Mouse (Mus musculus) mouse embryonic stem cell (cell line): ENCODE data around the gene Zfp322a.
"Not testable (repeated sequence)": the region's sequence is repeated elsewhere in the genome, so short reads cannot be mapped to it uniquely, and the experiment has no call there.

ENCODE experiments used
- in situ Hi-C, 2 experiments: fragments of 300-500 bp; cut with MboI; formaldehyde crosslinking; loops; 1 replicate in 1 of 2; 3 replicates in 1 of 2; pipeline ENCODE4 v1.14.3; 2019 to 2020; ENCODE audit warnings: low sequenced_read_pairs in 2 of 2, low pct_unique_long_range_greater_than_20kb in 1 of 2, mixed read lengths in 1 of 2; ENCODE audit not compliant: unreplicated experiment in 1 of 2

Gene Zfp322a

DNA sequence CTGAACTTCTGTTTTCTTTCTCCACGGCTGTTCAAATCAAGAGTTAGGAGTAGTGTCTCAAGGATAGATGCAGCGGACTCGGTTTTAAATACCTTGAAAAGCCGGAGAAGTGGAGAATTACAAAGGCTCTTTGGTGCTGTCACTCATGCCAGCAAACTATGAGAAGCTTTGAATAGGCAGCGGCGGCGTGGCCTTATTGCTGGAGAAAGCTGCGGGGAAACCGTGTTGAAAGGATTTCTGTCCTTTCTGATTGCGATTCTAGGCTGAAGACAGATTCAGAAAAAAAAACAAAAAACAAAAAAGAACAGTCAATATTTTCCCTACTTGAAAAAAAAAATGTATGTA lies 385 bp upstream of the Zfp322a start:
- in situ Hi-C loops = no loop called here

DNA sequence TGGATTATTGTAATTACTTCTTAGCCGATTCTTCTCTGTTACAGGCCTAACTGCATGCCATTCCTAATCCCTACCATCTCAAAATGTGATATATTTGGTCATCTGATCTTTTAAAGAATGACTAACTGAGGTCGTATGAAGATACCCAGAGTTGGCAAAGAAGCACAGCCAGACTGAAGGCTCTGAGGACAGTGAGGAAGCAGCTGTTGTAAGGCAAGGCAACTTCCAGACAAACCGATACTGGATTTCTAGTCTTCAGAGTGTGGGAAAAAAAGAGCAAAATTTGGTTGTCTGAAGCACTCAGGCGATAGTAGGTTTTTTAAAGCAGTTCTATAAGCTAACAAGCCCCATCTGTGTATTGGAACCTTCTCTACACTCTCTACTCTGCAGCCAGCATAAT lies 7.5 kb downstream of the Zfp322a start:
- in situ Hi-C loops = no loop called here

DNA sequence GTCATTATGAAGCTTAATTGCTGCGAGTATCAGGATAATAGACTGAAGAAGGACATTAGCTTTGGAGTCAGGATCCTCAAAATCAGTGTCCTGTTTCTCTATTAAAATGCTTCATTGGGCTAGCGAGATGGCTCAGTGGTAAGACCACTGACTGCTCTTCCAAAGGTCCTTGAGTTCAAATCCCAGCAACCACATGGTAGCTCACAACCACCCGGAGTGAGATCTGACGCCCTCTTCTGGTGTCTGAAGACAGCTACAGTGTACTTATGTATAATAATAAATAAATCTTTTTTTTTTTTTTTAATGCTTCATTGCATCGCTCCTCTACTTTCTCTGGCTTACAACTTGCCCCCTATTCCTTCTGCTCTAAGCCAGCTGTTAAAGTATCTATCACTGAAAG lies 14.5 kb downstream of the Zfp322a start:
- in situ Hi-C loops = not testable (repeated sequence)

DNA sequence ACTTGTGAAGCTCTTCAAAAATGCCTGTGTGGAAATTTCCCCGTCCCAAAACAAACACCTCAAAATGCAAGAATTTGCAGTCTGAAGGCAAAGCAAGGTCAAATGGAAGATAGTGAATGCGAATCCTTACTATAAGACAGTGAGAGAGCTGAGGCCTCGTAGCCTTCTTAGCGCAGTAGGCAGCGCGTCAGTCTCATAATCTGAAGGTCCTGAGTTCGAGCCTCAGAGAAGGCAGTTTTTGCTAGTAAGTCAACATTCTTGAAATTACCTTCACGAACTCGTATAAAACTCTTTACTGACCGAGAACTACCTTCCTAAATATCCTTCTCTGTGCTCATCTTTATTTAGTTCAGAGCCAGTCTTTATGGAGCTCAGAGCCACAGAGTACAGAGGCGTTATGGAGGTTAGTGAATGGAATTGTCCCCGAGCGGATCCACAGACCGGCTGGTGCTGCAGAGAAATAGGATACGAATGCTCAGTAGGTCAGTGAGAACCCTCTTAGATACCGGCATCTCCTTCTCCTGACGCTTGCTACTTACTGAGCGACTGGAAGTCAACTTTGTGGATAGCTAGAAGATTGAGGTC lies 51.6 kb downstream of the Zfp322a start:
- in situ Hi-C loops = loop anchor here (25.0 kb wide), 2 partner anchors 295 to 1380 kb away; partner anchors contain the start of genes Hist1h1e (in 1 of the 2), Hist1h2be (in 1 of the 2) and Zfp184 (in 1 of the 2)

DNA sequence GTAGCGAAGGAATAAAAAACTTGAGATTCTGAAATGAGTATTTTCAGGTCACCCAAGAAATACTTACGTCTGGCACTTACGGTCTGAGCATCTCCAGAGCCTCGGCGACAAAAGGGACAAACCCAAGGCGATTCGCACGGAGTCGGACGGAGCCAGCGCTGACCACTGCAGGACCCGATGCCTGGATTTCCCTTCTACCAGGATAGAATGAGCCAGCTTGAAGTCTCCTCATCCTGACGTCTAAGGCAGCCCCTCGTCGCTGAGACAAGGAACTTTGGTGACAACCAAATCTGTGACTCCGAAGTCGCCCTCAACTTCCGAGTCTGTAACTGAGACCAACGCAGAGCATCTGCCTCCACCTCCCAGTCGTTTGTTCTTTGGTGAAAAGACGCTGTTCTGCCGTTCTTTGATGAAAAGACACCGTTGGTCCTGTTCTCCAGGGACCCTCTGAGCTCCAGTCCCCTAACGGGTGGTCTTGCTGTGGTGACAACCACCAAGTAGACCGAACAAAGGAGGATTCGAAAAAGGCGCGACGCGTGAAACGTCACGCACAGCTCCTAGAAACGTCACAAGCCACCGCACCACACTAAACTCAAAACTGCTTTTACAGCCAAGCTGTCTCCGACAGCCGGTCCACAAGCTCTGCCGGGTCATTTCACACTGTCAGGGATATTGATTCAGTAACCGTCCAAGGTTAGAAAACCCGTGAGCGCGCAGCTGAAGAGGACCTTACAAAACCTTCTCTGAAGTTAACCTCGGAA lies 55.9 kb downstream of the Zfp322a start:
- in situ Hi-C loops = loop anchor here (25.0 kb wide), 2 partner anchors 299 to 1376 kb away; partner anchors contain the start of genes Hist1h1e (in 1 of the 2), Hist1h2be (in 1 of the 2) and Zfp184 (in 1 of the 2)

DNA sequence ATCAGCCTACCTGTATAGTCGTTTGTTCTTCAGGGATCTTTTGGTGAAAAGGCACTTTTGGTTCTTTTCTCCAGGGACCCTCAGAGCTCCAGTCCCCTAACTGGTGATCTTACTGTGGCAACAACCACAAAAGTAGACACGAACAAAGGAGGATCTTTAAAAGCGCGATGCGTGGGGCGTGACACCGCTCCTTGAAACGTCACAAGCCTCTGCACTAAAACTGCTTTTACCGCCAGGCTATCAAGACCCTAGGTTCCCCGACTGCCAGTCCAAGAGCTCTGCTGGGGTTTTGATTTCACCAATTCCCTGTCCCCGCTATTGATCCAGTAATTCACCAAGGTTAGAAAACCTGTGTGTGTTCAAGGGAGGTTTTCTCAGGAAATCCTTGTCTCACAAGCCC lies 59.0 kb downstream of the Zfp322a start:
- in situ Hi-C loops = loop anchor here (25.0 kb wide), 2 partner anchors 302 to 1373 kb away; partner anchors contain the start of genes Hist1h1e (in 1 of the 2), Hist1h2be (in 1 of the 2) and Zfp184 (in 1 of the 2)

DNA sequence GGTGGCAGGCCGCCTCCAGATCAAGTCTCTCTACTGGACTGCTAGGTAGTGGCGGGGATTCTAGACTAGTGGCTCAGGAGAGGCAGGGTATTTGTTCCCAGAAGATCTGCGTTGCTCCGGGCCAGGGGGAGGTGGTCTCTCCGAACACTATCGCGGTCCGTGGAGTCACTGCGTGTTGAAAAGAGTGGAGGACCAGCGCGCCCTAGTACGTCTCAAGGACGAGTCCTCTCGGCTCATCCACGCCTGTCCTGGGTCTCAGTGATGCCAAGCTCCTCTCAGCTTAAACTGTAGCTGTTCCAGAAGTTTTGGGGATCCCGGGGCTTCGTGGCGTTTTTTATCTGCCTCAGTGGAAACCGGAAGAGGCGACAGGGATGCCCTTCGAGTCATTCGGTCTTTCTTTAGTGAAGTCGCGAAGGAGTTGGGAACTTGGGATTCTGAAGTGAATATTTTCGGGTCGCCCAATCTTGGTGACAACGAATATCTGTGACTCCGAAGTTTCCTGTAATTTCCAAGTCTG lies 59.5 kb downstream of the Zfp322a start:
- in situ Hi-C loops = loop anchor here (10.0 to 25.0 kb wide), 3 partner anchors 205 to 1372 kb away; partner anchors contain the start of genes Hist1h1e (in 1 of the 2), Hist1h2be (in 1 of the 2) and Zfp184 (in 1 of the 2)

DNA sequence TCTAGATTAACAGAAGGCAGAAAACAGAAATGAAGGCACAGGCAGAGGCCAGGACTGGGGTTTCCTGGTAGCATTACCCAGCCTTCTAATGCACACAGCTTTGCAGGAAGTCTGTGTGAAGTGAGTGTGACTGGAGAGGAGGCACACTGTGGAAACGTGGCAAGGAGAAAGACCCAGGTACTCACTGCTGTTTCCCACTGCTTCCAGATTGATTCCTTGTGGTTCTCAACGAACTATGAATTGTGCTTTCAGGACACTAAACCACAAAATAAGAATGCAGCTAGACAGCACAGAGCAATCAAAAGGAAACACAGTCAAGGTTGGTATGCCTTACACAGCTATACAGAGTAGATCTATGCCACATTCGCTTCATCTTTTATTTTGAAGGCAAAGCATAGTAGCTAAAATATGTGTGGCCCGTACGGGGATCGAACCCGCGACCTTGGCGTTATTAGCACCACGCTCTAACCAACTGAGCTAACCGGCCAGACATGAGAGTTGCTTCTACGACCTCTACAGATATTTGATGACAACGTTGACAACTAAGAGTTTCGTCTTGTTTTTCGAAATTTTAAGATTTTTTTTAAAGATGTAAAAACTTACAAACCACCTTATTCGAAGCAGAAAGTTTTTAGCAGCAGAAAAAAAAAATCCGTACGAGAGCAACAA lies 60.2 kb downstream of the Zfp322a start:
- in situ Hi-C loops = loop anchor here (10.0 to 25.0 kb wide), 3 partner anchors 206 to 1371 kb away; partner anchors contain the start of genes Hist1h1e (in 1 of the 2), Hist1h2be (in 1 of the 2) and Zfp184 (in 1 of the 2)

DNA sequence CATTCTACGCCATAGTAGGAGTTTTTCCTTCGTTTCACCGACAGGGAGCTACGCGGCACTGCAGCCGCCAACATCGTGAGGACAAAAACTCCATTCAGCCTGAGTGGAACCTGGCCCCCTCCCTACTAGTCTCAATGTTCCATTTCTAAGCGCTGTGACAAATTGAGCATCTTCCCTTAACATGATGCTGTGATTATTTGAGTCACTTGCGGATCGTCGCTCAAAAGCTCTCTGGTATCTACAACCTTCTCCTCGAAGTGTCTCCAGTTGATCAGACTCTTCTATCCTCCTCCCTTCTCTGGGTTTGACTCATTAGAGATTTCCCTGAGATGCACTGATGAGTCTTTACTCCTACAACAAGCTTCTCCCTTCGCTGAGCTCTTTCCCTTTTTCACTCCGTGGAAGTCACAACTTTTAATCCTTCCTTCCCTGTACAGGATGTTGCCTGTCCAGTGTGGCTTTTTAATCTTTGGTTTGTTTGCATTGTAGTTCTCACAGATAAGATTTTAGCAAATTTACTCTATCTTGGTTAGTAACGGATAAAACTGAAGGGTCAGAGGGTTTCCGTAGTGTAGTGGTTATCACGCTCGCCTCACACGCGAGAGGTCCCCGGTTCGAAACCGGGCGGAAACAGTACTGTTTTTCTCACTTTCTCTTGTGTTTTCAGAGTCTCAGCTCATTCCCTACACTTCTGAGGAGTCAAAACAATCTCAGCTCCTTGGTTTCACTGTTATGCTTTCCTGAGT lies 61.8 kb downstream of the Zfp322a start:
- in situ Hi-C loops = loop anchor here (10.0 to 25.0 kb wide), 3 partner anchors 208 to 1370 kb away; partner anchors contain the start of genes Hist1h1e (in 1 of the 2), Hist1h2be (in 1 of the 2) and Zfp184 (in 1 of the 2)

DNA sequence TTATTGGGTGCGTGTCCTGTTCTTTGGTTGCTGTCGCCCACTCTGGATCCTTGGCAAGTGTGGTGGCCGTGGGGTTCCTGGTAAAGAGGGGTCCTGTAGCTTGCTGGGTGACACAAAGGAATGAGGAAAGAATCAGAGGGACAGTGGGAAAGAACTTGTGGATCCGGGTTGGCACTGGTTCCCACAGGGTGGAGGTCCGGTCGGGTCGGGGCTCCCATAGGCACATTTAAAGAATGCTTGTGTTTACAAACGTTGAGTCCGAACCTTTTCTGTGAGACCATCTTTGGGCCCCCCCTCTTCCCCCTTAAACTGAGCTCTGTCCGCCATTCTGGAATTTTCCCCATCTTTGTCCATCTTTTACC lies 62.3 kb downstream of the Zfp322a start:
- in situ Hi-C loops = loop anchor here (10.0 to 25.0 kb wide), 3 partner anchors 208 to 1369 kb away; partner anchors contain the start of genes Hist1h1e (in 1 of the 2), Hist1h2be (in 1 of the 2) and Zfp184 (in 1 of the 2)
